Mouse (Mus musculus) G1E (cell line): ENCODE results near the gene Gfod1.

Source experiments
- CTCF ChIP-seq: IDR thresholded peaks from 2 replicates; pipeline ENCODE4 v1.5.1; 2012; ENCODE audit warnings: low read depth, low read length, inconsistent platforms, mixed read lengths
- GATA1 ChIP-seq: IDR thresholded peaks from 2 replicates; pipeline ENCODE4 v1.6.1; 2012; ENCODE audit warnings: borderline replicate concordance, low read length, inconsistent platforms, mixed read lengths
- POLR2AphosphoS5 ChIP-seq: IDR thresholded peaks from 2 replicates; pipeline ENCODE4 v1.6.1; 2012; ENCODE audit warnings: low read depth, low read length, inconsistent platforms; ENCODE audit not compliant: insufficient replicate concordance
- TAL1 ChIP-seq: conservative IDR thresholded peaks from 2 replicates; pipeline ENCODE4 v1.6.1; 2012; ENCODE audit warnings: low read depth, low read length, inconsistent platforms, mixed read lengths

GRCm38 (mm10) chr13:43181104-43181503, 122.9 kb downstream of the Gfod1 start:
- TF ChIP-seq CTCF (no peak), GATA1 (no peak), TAL1 (no peak), POLR2AphosphoS5 (no peak)
